Mouse (Mus musculus) skeletal muscle tissue, adult 2 months (tissue): ENCODE data around the gene Mtor.

Experiments used
- DNase-seq: peaks from one replicate; pipeline ENCODE4 v3.0.0-alpha.2; 2012; ENCODE audit warnings: low read depth, low spot score

Mtor gene

GRCm38 (mm10) chr4:148484511-148484910, 36.1 kb downstream of the Mtor start:
- no peak for DNase-seq

- DNase-seq: no peak
These were observed 39.4 kb downstream of the Mtor start for GRCm38 (mm10) chr4:148487841-148488240.

GRCm38 (mm10) chr4:148490502-148490901, 42.1 kb downstream of the Mtor start:
- DNase-seq: peak; percentile 51

- DNase-seq: no peak
These were observed 43.0 kb downstream of the Mtor start for GRCm38 (mm10) chr4:148491448-148491847.

- no peak for DNase-seq
These were observed 46.7 kb downstream of the Mtor start for GRCm38 (mm10) chr4:148495160-148495559.

- no peak for DNase-seq
These were observed 47.7 kb downstream of the Mtor start for GRCm38 (mm10) chr4:148495874-148496689.

GRCm38 (mm10) chr4:148500410-148500867, 52.0 kb downstream of the Mtor start, which contains the start of gene Angptl7:
Gene Angptl7, minus strand, starts transcription at chr4:148500460.
- DNase-seq: peak; percentile 56

GRCm38 (mm10) chr4:148504497-148504959, 56.1 kb downstream of the Mtor start:
- peak; percentile 53 for DNase-seq

GRCm38 (mm10) chr4:148507585-148507984, 59.2 kb downstream of the Mtor start:
- DNase-seq: peak; percentile 77

GRCm38 (mm10) chr4:148508084-148508849, 59.9 kb downstream of the Mtor start:
- no peak for DNase-seq

GRCm38 (mm10) chr4:148509450-148510084, 61.2 kb downstream of the Mtor start:
- no peak for DNase-seq

- peak; percentile 82 for DNase-seq
These were observed 62.3 kb downstream of the Mtor start for GRCm38 (mm10) chr4:148510691-148511090.

- DNase-seq: no peak
These were observed 62.9 kb downstream of the Mtor start for GRCm38 (mm10) chr4:148511334-148511733.

GRCm38 (mm10) chr4:148513021-148513559, 64.7 kb downstream of the Mtor start:
- peak; percentile 73 for DNase-seq

- DNase-seq: no peak
These were observed 66.9 kb downstream of the Mtor start for GRCm38 (mm10) chr4:148515313-148515712.

GRCm38 (mm10) chr4:148517809-148518208, 69.4 kb downstream of the Mtor start:
- DNase-seq: no peak

- no peak for DNase-seq
These were observed 69.9 kb downstream of the Mtor start for GRCm38 (mm10) chr4:148518235-148518795.

GRCm38 (mm10) chr4:148523538-148523937, 75.1 kb downstream of the Mtor start:
- no peak for DNase-seq

- DNase-seq: peak; percentile 60
These were observed 78.9 kb downstream of the Mtor start for GRCm38 (mm10) chr4:148527158-148527910.

GRCm38 (mm10) chr4:148530351-148530750, 81.9 kb downstream of the Mtor start:
- DNase-seq: no peak

GRCm38 (mm10) chr4:148530778-148531177, 82.4 kb downstream of the Mtor start:
- no peak for DNase-seq
